Mouse (Mus musculus): ENCODE data around the gene Bfsp2. TPM values are rescaled to one million over a fixed set of nuclear protein-coding genes. Genes with fewer than 3 reads are reported as not detected.

The Bfsp2 gene
- polyA plus RNA-seq, 1 experiment: 1.8 TPM

DNA sequence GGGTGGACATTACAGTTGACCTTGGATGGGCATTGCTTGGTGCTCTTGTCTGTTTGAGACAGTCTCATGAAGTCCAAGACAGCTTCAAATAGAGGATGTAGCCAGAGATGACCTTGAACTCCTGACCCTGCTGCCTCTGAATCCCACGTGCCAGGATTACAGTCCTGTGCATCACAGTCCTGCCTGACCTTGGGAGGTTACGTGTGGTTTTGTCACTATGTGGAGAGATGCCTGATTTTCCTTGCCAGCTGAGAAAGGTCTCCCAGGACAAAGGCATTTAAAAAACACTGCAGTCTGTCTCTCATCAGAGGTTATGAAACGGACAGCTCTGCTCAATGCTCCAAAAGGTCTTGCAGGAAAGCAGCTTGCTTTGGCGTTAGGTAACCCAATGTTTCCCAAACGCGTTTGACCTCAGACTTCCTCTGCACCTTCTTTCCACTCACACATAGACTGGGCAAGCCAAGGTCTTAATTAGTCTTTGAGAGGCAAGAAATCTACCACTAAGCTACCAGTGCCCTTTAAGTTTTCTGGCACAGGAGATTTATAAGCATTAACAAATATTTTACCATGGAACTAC, 88.3 kb downstream of the Bfsp2 start:
- 60% methylated on average over 6 of the region's 6 CpGs for WGBS
- no peak for DNase-seq (ENCODE audit: low read depth, low spot score)

DNA sequence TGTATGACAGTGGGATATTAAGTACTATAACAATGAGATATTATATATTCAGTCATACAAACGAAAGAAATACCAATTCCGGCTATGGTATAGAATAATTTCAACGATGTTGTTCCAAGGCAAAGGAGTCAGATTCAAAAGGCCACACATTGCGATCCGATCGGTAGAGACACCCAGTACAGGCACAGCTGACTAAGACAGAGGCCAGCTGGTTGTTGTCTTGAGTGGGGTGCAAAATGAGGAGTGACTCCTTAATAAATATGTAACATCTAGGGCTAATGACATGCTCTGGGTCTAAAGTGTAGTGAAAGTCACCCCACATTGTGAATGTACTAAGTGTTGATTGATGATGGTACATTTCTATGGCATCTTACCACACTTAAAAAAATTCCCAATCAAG, 91.0 kb downstream of the Bfsp2 start:
- WGBS: 91% methylated on average over 6 of the region's 6 CpGs
- DNase-seq (ENCODE audit: low read depth, low spot score): no peak

DNA sequence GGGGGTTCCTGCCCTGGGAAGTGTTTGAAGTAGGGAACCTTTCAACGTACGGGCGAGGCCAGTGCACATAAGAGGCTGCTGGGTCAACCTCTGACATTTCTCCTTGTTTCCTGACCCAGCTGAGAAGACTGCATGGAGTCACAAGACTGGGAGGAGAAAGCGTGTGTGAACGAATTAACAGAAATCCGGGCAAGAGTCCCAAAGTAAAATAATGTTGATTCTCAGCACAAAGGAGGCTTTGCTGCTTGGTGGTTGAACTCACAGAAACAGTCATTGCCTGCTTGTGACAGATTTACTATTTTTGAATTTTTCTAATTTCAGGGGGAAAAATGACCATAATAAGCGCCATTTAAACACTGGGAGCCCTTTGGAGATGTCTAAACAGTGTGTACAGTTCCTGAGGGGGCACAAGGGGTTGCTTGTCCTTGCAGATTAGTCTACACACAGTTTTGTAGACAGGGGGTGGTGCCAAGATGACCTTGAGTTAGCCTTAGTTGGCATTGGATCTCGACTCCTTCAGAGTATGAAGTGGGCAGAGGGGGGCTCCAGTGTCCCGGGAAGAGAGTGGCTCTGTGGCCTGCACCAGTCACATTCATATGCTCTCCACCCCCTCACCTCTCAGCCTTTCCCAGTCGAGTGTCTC, 93.1 kb downstream of the Bfsp2 start:
- no peak for DNase-seq (ENCODE audit: low read depth, low spot score)
- 48% methylated on average over 10 of the region's 10 CpGs for WGBS

DNA sequence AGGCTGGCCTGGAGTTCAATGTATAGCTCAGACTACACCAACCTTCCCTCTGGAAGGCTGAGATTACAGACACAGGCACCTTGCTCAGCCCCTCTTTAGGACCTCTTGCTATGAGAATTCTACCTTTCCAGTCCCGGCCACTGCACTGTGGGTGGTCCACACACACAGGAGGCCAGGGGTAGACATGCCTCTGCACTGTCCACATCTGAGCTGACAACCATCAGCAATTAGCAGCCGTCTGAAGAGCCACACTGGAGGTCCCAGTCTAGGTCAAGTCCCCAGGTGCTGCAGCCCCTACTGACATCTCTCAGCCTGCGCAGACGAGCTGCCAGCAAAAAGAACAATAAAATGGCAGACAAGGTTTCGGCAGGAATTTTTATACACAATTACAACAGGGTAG, 93.6 kb downstream of the Bfsp2 start:
- DNase-seq (ENCODE audit: low read depth, low spot score): no peak
- WGBS: 71% methylated on average over 5 of the region's 5 CpGs

DNA sequence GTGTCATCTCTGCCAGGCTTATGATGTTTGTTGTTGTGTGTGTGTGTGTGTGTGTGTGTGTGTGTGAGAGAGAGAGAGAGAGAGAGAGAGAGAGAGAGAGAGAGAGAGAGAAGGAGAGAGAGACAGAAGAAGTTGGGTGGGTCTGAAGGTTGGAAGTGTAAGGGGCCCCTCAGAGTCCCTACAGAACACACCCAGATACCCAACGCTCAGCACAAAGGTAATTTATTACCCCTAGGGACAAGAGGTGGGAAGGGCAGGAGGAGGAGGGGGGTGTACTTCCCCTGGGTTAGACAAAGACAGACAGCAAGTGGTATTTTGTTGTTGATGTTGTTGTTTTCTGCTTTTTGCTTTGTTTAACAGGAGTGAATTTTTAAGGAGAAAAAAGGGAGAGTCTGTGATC, 94.6 kb downstream of the Bfsp2 start:
- DNase-seq (ENCODE audit: low read depth, low spot score): no peak
- WGBS: 26% methylated on average over 1 of the region's 1 CpGs

DNA sequence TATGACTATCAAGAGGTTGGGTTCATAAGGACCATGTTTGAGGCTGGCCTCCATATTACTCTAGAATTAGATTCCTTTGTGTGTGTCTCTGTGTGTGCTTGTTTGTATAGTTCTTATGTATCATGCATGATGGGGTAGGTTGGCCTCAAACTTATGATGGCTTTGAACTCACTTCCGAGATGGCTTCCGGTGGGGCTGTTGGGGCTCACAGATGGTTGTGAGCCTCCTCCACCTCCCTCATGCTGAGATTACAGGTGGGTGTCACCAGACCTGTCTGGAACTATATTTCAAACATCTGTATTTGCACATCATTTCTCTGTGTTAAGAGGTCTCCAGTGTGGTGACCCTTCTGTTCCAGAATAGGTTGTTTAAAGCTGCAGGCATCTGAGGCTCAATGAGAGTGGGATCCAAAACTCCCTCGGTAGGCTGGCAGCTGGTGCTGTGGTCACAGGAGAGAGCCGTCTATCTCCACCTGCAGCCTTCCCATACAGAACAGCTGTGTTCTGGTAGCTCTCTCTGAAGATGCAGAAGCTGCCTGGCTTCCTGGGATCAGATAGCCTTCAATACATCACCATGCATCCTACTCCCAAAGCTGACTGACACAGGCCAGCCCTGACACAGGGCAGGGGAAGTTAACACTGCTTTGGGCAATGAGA, 96.0 kb downstream of the Bfsp2 start:
- 68% methylated on average over 4 of the region's 4 CpGs for WGBS
- DNase-seq (ENCODE audit: low read depth, low spot score): no peak

DNA sequence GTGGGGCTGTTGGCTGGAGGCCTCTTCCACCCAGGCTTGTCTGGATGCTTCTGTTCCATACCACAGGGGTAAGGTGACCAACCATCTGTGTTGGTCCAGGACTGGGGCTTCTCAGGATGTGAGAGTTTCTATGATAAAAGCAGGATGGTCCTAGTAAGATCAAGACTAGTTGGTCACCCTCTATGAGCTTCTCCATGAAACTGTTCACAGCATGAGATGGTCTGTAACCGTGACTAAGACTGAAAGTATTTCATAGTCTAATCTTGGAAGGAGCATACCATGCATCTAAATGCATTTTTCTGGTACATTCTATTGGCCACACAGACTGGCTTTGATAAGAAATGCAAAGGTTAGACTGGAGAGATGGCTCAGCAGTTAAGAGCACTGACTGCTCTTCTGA, 96.6 kb downstream of the Bfsp2 start:
- no peak for DNase-seq (ENCODE audit: low read depth, low spot score)
- WGBS: 100% methylated on average over 1 of the region's 1 CpGs

DNA sequence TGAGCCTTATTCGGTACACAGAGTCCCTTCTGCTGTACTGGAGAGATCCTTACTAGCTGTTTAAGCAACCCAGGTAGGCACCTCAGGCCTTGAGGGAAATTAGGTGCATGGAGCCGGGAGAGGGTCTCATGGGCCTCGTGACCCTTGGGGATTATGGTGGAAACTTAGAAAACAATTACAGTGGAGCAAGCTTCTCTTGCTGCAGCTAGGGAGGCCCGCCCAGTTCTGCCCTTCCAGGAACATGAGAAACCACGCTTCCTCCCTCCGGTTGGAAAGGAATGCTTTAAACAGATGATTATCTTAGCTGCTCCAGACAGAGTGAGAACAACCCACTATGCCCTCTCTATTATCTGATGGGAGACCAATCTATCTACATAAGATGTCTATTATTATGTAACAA, 97.2 kb downstream of the Bfsp2 start:
- WGBS: 53% methylated on average over 6 of the region's 6 CpGs
- DNase-seq (ENCODE audit: low read depth, low spot score): no peak

DNA sequence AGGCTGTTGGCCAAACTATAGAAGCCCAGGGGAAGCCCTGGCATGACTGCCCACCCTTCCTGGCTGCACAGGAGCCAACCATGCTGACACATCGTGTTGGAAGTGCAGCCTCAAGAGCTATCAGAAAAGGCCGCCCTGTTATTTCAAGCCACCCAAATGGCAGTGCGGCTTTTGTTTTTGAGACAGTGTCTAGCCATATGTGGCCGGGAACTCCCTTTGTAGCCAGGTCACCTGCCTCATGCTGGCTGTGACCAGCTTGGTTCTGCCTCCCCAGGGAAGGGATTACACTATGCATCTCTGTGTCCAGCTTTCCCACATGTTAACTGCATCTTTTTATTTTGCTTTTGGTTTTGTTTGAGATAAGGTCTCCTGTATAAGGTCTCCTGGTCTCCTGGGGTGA, 99.7 kb downstream of the Bfsp2 start:
- WGBS: 92% methylated on average over 4 of the region's 4 CpGs
- no peak for DNase-seq (ENCODE audit: low read depth, low spot score)

DNA sequence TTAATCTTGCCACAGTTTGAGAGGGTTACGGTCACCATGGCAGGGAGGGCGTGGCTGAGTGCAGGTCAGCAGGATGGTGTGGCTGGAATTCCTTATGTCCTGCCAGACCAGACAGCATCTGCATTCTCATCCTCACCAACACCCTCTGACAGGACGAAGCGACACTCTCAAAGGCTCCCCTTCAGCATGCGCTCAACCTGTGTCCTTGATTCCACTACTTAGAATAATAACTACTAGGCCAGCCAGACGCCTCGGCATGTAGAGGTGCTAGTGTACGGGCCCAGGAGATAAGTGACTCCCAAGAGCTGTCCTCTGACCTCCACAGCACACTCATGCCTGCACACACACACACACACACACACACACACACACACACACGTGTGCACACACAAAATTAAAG, 101.0 kb downstream of the Bfsp2 start:
- DNase-seq (ENCODE audit: low read depth, low spot score): no peak
- WGBS: 78% methylated on average over 9 of the region's 9 CpGs

DNA sequence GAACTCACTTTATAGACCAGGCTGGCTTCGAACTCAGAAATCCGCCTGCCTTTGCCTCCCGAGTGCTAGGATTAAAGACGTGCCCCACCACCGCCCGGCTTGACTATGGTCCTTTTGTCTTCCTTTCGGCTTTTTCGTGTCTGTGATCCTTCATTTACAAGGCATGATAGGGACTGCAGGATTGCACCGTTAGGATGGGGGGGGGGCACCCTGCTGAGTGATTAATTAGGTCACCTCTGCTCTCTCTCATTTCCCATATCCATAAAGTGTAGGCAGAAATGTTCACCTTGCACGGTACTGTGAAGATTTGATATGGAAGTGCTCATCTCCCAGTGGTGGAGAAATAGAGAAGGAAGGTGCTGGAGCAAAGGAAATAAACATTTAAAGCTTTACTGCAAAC, 101.5 kb downstream of the Bfsp2 start:
- no peak for DNase-seq (ENCODE audit: low read depth, low spot score)
- WGBS: 80% methylated on average over 10 of the region's 10 CpGs

DNA sequence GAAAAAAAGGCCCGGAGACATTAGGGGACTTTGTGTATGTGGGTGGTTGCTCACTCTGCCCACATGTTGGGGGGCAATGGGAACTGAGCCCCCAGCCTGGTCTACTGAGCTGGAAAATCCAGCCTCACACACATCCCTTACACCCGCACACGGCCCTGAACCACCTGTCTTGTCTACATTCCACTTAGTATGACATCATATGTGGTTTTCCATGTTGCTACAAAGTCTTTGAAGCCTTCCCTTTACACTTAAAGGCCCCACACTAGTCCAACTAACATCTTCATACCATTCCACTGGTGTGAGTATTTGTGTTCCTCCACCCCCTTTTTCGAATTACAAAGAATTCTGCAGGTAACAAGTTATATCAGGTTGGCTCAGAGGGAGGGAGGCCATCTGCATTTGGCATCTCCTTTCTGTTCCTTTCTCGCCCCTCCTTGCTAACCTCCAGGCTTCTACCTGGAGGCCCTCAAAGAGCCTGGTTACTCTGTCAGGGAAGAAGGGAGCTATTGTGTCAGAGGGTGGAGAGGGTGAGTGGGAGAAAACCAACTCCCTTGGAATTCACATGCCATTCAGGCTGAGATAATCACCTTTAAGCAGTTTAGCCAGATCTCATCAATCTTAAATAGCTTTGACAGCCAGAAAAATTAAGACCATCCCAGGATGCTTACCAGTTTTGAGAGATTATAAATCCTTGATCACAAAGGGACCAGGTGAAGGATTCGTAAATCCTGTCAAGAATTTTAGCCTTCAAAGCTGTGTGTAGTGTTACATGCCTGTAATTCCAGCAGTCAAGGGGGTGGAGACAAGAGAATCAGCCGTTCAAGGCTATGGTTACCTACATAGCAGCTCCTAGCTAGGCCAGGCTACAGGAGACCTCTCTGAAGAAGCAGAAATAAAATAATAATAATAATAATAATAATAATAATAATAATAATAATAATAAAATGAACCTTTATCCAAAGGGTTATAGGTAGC, 103.6 kb downstream of the Bfsp2 start:
- WGBS: 59% methylated on average over 7 of the region's 7 CpGs
- no peak for DNase-seq (ENCODE audit: low read depth, low spot score)

Other genes with a start within 250 kb of the Bfsp2 start
- 50.9 and 73.5 TPM in 2 replicates for gene Trf, start 250.0 kb downstream of the Bfsp2 start, polyA plus RNA-seq (2012; rRNA removed)
- gene 1300017J02Rik, start 175.3 kb downstream of the Bfsp2 start, polyA plus RNA-seq (2012; rRNA removed): 0.08 TPM in 1 of 2 replicates, not detected in the other
- 11.8 and 17.5 TPM in 2 replicates for gene Topbp1, start 175.2 kb downstream of the Bfsp2 start, polyA plus RNA-seq (2012; rRNA removed)
- gene Cdv3, start 114.6 kb downstream of the Bfsp2 start, polyA plus RNA-seq (2012; rRNA removed): 28.7 and 33.4 TPM in 2 replicates

Measured in large intestine, adult 2 months (tissue).